Mouse (Mus musculus) testis, adult 2 months (tissue): ENCODE data around the gene Ftsj3.

Experiments used
- CTCF ChIP-seq: fragments of 200-500 bp; IDR thresholded peaks from 2 replicates; pipeline ENCODE4 v1.5.1; 2012; ENCODE audit warnings: low read depth, mild to moderate bottlenecking, inconsistent platforms, low read length, moderate library complexity; ENCODE audit not compliant: control insufficient read depth, insufficient read depth, insufficient replicate concordance
- POLR2A ChIP-seq: fragments of 200-500 bp; IDR thresholded peaks from 2 replicates; pipeline ENCODE4 v1.6.1; 2012; ENCODE audit warnings: low read depth, mild to moderate bottlenecking, inconsistent platforms, low read length, moderate library complexity; ENCODE audit not compliant: control insufficient read depth

DNA sequence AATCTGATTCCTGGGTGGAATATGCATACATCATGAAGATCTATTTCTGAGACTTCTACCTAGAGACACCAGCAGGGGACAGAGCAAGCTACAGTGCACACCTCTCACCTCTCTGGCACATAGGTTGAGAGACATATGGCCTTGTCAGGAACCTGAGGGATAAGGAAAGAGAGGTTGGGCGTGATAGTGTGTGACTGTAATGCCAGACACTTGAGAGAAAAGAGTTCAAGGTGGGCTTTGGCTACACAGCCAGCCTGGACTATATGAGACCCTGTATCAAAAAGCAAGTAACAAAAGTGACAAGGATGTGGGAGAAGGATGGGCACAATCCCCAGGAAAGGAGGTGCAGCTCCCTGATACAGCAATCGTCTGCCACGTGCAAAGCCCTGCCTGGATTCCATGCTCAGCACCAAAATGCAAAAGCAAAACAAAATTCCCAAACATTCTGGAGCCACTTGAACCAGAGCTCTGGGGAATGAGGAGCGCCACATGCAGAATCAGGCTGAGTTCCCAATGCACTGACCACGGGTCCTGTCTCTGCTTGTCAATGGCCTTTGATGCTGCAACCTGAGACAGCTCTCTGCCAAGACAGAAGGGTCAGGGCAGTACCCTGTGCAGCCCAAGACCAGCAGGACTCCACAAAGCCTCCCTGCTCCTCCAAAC lies 15.4 kb upstream of the Ftsj3 start:
- TF ChIP-seq POLR2A, result no peak
- no peak for TF ChIP-seq CTCF
